Mouse (Mus musculus): ENCODE measurements at regions not wholly inside any gene's neighbourhood (a gene's known extent, or its start where the extent isn't known, plus 50 kb on each side); places are given as distances from the start of the nearest gene placed in this dataset.

DNA sequence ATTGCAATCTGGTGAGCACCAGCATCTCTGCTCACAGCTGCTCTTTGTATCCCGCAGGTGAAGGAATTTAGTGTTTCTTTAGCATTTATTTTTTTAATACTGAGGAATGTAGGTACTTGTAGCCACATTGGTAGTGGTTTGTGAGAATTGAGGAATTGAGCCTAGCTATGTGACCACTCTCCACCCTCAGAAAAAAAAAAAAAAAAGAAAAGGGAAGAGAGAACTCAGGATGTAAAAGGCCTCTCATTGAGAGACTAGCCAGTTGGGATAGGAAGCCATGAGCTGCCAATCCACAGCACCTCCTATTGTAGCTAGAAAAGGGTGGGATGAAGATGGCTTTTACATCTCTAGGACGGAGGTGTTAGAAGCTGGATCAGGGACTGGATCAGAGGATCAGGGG, 252.0 kb upstream of the Ptger4 start:
- no peak overlapping the region for H3K27ac ChIP-seq (ENCODE audit: low read depth, low read length)
- H3K9me3 ChIP-seq (ENCODE audit: control insufficient read depth, low read length): no peaks in the 10 kb centered on the region
- no peak overlapping the region for H3K4me2 ChIP-seq (ENCODE audit: low read depth, low read length)
- H3K27me3 ChIP-seq (ENCODE audit: control insufficient read depth, insufficient read depth, low read length): no peaks in the 10 kb centered on the region
- WGBS: 90% methylated on average over 2 of the region's 2 CpGs
- no peaks in the 10 kb centered on the region for H3K36me3 ChIP-seq (ENCODE audit: control insufficient read depth, insufficient read depth, low read length)
- no peak for ATAC-seq (ENCODE audit: low read depth)
- H3K4me3 ChIP-seq (ENCODE audit: low read depth, low read length): no peak overlapping the region
- H3K4me1 ChIP-seq (ENCODE audit: control insufficient read depth, insufficient read depth, low read length): no peaks in the 10 kb centered on the region
- no peak overlapping the region for H3K9ac ChIP-seq (replicated peaks; ENCODE audit: low read depth, low read length)

DNA sequence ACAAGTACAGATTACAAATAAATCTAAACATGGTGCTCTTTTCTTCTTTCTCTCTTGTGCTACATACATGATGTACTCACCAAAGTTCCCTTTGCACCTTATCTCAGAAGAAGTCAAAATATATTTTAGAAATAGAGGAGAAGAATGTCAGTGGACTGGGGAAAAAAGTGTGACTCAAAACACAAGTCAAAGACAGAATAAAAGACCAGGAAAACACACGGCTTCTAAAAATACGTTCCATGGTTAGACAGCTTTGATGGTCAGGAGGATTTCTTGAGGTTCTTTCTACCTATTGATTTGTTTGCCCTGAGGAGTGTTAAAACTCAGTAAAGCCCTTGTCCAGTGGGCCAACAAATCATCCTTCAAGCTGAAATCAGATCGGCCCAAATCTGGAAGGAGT, 260.5 kb upstream of the Ptger4 start:
- Histone ChIP-seq H3K36me3 (ENCODE audit: control insufficient read depth, insufficient read depth, low read length) (no peaks in the 10 kb centered on the region), H3K4me3 (ENCODE audit: low read depth, low read length) (no peak overlapping the region), H3K4me2 (ENCODE audit: low read depth, low read length) (no peak overlapping the region), H3K27ac (ENCODE audit: low read depth, low read length) (no peak overlapping the region), H3K4me1 (ENCODE audit: control insufficient read depth, insufficient read depth, low read length) (no peaks in the 10 kb centered on the region), H3K27me3 (ENCODE audit: control insufficient read depth, insufficient read depth, low read length) (no peaks in the 10 kb centered on the region), H3K9ac (replicated peaks; ENCODE audit: low read depth, low read length) (no peak overlapping the region), H3K9me3 (ENCODE audit: control insufficient read depth, low read length) (no peaks in the 10 kb centered on the region)
- 91% methylated on average over 3 of the region's 3 CpGs for WGBS
- ATAC-seq (ENCODE audit: low read depth): no peak

DNA sequence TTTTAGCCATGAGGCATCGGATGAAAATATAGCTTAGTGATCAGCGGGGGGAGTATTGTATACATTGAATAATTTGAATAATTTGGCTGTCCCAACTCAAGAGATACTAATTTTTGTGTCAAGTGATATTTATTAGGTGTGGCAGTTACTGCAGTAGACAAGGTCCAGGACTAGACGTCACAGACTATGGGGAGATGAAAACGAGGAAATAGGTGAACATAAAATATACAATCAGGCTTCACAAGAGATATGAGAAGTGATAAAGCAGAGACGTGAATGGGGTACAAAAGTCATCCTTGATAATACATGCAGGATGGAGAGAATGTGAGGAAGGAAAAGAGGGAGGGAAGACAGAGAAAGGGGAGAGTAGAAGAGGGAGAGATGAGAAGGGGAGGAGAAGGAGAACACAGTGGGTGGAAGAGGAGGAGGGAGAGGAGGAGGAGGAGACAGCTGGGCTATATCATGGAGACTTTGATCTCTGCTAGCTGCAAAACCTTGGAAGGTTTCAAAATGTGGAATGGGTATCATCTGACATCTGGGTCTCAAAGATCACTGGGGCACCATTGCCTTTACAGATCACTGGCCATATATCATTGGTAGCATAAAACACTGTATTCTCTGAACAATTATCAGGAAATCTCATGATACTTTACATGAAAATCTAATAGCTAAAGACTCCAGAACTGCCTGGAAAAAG, 263.0 kb upstream of the Ptger4 start:
- H3K36me3 ChIP-seq (ENCODE audit: control insufficient read depth, insufficient read depth, low read length): no peaks in the 10 kb centered on the region
- no peak overlapping the region for H3K9ac ChIP-seq (replicated peaks; ENCODE audit: low read depth, low read length)
- no peak overlapping the region for H3K27ac ChIP-seq (ENCODE audit: low read depth, low read length)
- 90% methylated on average over 5 of the region's 5 CpGs for WGBS
- no peaks in the 10 kb centered on the region for H3K9me3 ChIP-seq (ENCODE audit: control insufficient read depth, low read length)
- no peak for ATAC-seq (ENCODE audit: low read depth)
- no peaks in the 10 kb centered on the region for H3K4me1 ChIP-seq (ENCODE audit: control insufficient read depth, insufficient read depth, low read length)
- H3K4me2 ChIP-seq (ENCODE audit: low read depth, low read length): no peak overlapping the region
- no peak overlapping the region for H3K4me3 ChIP-seq (ENCODE audit: low read depth, low read length)
- H3K27me3 ChIP-seq (ENCODE audit: control insufficient read depth, insufficient read depth, low read length): no peaks in the 10 kb centered on the region

DNA sequence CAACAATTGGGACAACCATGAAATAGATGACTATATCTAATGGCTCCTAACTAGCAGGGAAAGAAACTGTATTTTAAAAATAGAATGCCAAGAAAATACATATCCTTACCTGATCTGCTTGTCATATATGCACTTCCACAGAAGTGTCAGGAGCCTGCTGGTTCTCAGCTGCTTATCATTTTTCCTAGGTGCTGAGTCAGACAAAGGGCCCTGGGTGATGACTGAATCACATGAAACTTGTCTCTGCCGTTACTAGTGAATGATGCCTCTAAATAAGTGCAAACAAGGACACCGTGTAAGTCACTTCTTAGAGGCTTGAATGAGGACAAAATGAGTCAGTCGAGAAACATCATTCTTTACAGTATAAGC, 263.5 kb upstream of the Ptger4 start:
- Histone ChIP-seq H3K9ac (replicated peaks; ENCODE audit: low read depth, low read length) (no peak overlapping the region), H3K36me3 (ENCODE audit: control insufficient read depth, insufficient read depth, low read length) (no peaks in the 10 kb centered on the region), H3K4me2 (ENCODE audit: low read depth, low read length) (no peak overlapping the region), H3K27me3 (ENCODE audit: control insufficient read depth, insufficient read depth, low read length) (no peaks in the 10 kb centered on the region), H3K9me3 (ENCODE audit: control insufficient read depth, low read length) (no peaks in the 10 kb centered on the region), H3K4me3 (ENCODE audit: low read depth, low read length) (no peak overlapping the region), H3K27ac (ENCODE audit: low read depth, low read length) (no peak overlapping the region), H3K4me1 (ENCODE audit: control insufficient read depth, insufficient read depth, low read length) (no peaks in the 10 kb centered on the region)
- WGBS: 81% methylated on average over 3 of the region's 3 CpGs
- ATAC-seq (ENCODE audit: low read depth): no peak

DNA sequence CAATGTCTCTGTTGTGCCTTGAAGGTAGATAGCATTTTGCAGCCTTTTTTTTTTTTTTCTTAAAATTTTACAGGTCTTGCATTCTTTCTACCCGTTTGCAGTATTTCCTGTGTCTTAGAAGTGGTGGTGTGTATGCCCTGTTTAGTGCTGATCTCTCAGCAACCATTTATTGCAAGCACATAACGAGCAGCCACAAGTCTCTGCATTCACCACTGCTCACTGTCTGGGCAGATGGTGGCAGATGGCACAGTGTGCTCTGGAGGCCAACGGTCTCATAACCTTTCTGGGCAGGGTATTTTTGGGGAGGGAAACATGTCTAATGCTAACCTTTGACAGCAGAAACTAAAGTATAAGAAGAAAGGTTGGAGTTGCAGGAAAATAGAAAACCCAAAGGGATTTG, 266.1 kb upstream of the Ptger4 start:
- no peaks in the 10 kb centered on the region for H3K9me3 ChIP-seq (ENCODE audit: control insufficient read depth, low read length)
- no peak overlapping the region for H3K4me3 ChIP-seq (ENCODE audit: low read depth, low read length)
- H3K4me2 ChIP-seq (ENCODE audit: low read depth, low read length): no peak overlapping the region
- no peak overlapping the region for H3K9ac ChIP-seq (replicated peaks; ENCODE audit: low read depth, low read length)
- H3K27ac ChIP-seq (ENCODE audit: low read depth, low read length): no peak overlapping the region
- ATAC-seq (ENCODE audit: low read depth): no peak
- WGBS: 39% methylated on average over 3 of the region's 3 CpGs
- H3K27me3 ChIP-seq (ENCODE audit: control insufficient read depth, insufficient read depth, low read length): no peaks in the 10 kb centered on the region
- H3K36me3 ChIP-seq (ENCODE audit: control insufficient read depth, insufficient read depth, low read length): no peaks in the 10 kb centered on the region
- no peaks in the 10 kb centered on the region for H3K4me1 ChIP-seq (ENCODE audit: control insufficient read depth, insufficient read depth, low read length)

DNA sequence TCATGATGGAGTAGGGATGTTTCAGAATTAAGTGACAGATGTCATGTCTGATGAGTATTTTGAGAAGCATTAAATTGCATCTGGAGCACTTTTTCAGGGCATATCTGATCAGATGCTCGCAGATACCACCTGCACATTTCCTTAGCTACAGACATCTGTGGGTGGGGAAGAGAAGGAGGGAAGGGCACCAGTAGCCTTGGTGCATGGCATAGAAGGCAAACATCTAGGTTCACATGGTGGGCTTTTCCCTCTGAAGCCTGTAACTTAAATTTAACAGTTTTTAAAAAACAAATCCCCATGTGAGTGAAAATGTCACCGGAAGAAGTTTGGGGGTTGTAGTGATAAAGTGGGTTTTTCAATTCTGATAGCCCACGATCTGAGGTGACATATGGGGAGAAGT, 267.1 kb upstream of the Ptger4 start:
- no peak for ATAC-seq (ENCODE audit: low read depth)
- no peak overlapping the region for H3K4me3 ChIP-seq (ENCODE audit: low read depth, low read length)
- H3K9ac ChIP-seq (replicated peaks; ENCODE audit: low read depth, low read length): no peak overlapping the region
- no peaks in the 10 kb centered on the region for H3K36me3 ChIP-seq (ENCODE audit: control insufficient read depth, insufficient read depth, low read length)
- H3K4me2 ChIP-seq (ENCODE audit: low read depth, low read length): no peak overlapping the region
- WGBS: 88% methylated on average over 3 of the region's 3 CpGs
- H3K27me3 ChIP-seq (ENCODE audit: control insufficient read depth, insufficient read depth, low read length): no peaks in the 10 kb centered on the region
- no peaks in the 10 kb centered on the region for H3K4me1 ChIP-seq (ENCODE audit: control insufficient read depth, insufficient read depth, low read length)
- no peaks in the 10 kb centered on the region for H3K9me3 ChIP-seq (ENCODE audit: control insufficient read depth, low read length)
- no peak overlapping the region for H3K27ac ChIP-seq (ENCODE audit: low read depth, low read length)

DNA sequence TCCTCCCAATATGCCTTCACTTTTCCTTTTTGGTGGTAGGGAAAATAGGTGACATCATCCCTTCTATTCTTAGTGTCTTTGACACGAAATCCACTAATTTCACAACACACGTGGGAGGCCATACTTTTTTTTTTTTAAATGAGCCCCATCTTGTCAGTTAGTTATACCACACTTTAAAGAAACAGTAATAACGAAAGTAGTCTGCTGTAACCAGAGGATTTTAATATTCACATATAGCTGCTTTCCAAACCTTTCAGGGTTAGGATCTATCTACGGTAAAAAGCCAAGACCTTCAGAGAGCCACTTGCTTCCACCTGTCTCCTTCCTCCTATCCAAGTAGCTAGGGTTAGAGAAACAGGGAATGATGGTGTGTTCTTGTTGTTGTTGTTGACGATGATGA, 268.6 kb upstream of the Ptger4 start:
- H3K4me1 ChIP-seq (ENCODE audit: control insufficient read depth, insufficient read depth, low read length): no peaks in the 10 kb centered on the region
- no peaks in the 10 kb centered on the region for H3K36me3 ChIP-seq (ENCODE audit: control insufficient read depth, insufficient read depth, low read length)
- H3K9ac ChIP-seq (replicated peaks; ENCODE audit: low read depth, low read length): no peak overlapping the region
- H3K27ac ChIP-seq (ENCODE audit: low read depth, low read length): no peak overlapping the region
- no peak overlapping the region for H3K4me2 ChIP-seq (ENCODE audit: low read depth, low read length)
- no peak for ATAC-seq (ENCODE audit: low read depth)
- no peaks in the 10 kb centered on the region for H3K9me3 ChIP-seq (ENCODE audit: control insufficient read depth, low read length)
- no peak overlapping the region for H3K4me3 ChIP-seq (ENCODE audit: low read depth, low read length)
- WGBS: 87% methylated on average over 5 of the region's 5 CpGs
- H3K27me3 ChIP-seq (ENCODE audit: control insufficient read depth, insufficient read depth, low read length): no peaks in the 10 kb centered on the region

DNA sequence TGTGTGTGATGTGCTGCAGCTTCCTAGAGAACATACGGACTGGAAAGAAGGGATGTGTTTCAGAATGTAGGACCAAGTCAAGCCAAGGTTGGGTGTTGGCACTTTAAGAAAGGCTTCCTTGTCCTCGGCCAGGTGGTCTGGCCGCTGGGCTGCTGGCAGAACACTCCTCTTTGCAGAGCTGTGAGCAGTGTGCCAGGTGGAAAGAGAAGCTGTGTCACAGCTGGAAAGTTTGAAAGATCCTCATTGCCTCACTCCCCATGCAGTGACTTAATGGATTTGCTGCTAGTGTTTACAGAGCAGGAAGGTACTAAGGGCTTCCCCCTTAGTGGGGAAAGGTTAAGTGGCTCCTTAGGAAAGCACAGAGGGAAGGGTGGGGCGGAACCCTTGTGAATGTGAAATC, 269.2 kb upstream of the Ptger4 start:
- Histone ChIP-seq H3K4me2 (ENCODE audit: low read depth, low read length) (no peak overlapping the region), H3K9ac (replicated peaks; ENCODE audit: low read depth, low read length) (no peak overlapping the region), H3K4me3 (ENCODE audit: low read depth, low read length) (no peak overlapping the region), H3K9me3 (ENCODE audit: control insufficient read depth, low read length) (no peaks in the 10 kb centered on the region), H3K36me3 (ENCODE audit: control insufficient read depth, insufficient read depth, low read length) (no peaks in the 10 kb centered on the region), H3K27ac (ENCODE audit: low read depth, low read length) (no peak overlapping the region), H3K4me1 (ENCODE audit: control insufficient read depth, insufficient read depth, low read length) (no peaks in the 10 kb centered on the region), H3K27me3 (ENCODE audit: control insufficient read depth, insufficient read depth, low read length) (no peaks in the 10 kb centered on the region)
- WGBS: 67% methylated on average over 4 of the region's 4 CpGs
- no peak for ATAC-seq (ENCODE audit: low read depth)

DNA sequence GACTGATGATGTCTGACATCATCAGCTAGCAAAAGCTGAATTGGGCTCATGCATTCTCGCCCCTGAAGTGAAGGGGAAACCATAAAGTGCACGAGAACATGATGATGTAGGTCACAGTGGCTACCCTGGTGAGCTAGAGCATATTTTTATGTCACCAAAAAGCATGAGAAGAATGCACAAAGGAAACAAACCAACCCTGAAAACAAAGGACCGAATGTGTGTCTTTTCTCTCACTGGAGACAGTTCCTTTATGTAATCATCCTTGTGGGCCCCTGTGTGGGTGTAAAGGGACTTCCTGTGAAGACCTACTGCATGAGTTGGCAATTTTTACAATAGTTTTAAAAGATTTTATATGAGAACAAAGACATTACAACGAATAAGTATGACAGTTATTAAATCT, 270.2 kb upstream of the Ptger4 start:
- Histone ChIP-seq H3K36me3 (ENCODE audit: control insufficient read depth, insufficient read depth, low read length) (no peaks in the 10 kb centered on the region), H3K27me3 (ENCODE audit: control insufficient read depth, insufficient read depth, low read length) (no peaks in the 10 kb centered on the region), H3K9me3 (ENCODE audit: control insufficient read depth, low read length) (no peaks in the 10 kb centered on the region), H3K27ac (ENCODE audit: low read depth, low read length) (no peak overlapping the region), H3K9ac (replicated peaks; ENCODE audit: low read depth, low read length) (no peak overlapping the region), H3K4me2 (ENCODE audit: low read depth, low read length) (no peak overlapping the region), H3K4me3 (ENCODE audit: low read depth, low read length) (no peak overlapping the region), H3K4me1 (ENCODE audit: control insufficient read depth, insufficient read depth, low read length) (no peaks in the 10 kb centered on the region)
- ATAC-seq (ENCODE audit: low read depth): no peak
- WGBS: 55% methylated on average over 4 of the region's 4 CpGs

Measured in neural tube, embryonic 14.5 days (tissue).